Mouse (Mus musculus) kidney, adult 18-20 months (tissue): ENCODE results near the gene Adamts20.

Source experiments
- DNase-seq: peaks from one replicate; pipeline ENCODE4 v3.0.0; 2021

Adamts20 gene

DNA sequence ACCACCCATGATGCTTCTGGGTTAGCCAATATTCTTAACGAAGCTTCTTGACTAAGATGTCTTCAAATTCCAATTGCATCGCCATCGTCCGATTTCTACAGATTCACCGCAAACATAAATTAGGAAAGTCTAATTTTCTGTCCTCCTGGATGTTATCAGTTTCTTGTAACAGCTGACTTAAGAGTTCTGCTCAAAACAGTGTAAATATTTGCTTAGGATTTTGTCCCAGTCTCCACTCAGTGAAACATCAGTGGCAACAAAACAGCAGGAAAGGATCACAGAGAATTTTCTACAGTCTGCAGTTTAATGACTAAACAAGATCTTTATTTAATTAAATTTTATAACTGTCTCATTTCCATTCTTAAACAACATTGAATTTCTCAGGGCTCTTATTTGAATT is 218.5 kb downstream of the Adamts20 start:
- DNase-seq, result no peak

DNA sequence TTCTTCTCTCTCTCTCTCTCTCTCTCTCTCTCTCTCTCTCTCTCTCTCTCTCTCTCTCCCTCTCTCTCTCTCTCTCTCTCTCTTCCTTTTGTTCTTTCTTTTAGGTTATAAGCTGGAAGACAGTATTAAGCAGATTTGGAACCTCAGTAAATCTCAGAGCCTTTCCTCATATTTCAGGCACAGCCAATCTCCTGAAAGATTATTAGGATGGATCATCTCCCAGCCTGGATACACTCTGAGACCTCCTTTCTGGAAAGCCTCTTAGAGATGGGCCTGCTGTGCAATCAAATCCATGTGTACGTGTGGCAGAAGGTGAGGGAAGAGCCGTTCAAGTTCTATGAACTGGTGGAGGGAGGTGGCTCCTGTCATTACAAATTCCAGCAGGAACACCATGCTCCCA is 220.9 kb downstream of the Adamts20 start:
- DNase-seq, result no peak

DNA sequence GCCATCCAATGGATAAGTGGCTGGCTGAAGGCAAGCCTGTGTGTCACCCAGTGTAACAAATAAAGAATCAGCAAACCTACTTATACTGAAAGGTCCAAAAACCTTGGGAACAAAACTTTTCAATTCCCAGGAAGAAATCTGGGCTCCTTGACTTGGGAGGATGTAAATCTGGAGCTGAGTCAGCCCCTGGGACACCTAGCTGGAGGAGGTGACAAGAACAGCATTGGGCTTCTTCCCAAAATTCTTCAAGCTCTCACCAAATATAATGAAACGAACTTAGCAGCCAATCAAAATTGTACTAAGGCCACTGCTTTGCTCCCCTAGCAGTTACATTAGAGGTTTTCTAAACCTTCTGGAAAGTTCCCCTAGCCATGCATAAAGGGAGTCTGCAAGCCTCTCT is 223.1 kb downstream of the Adamts20 start:
- no peak for DNase-seq

DNA sequence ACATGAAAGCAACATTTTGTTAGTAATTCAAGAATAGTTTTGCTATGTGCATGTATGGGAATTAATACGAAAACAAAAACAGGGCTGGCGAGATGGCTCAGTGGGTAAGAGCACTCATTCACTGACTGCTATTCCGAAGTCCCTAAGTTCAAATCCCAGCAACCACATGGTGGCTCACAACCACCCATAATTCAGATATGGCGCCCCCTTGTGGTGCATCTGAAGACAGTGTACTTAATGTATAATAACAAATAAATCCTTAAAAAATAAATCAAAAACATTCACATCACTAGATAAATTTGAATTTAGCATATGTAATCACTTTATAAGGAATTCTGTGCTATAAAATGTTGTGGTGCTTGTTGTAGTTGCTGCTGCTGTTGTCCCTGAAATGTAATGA is 225.6 kb downstream of the Adamts20 start:
- DNase-seq, result no peak

DNA sequence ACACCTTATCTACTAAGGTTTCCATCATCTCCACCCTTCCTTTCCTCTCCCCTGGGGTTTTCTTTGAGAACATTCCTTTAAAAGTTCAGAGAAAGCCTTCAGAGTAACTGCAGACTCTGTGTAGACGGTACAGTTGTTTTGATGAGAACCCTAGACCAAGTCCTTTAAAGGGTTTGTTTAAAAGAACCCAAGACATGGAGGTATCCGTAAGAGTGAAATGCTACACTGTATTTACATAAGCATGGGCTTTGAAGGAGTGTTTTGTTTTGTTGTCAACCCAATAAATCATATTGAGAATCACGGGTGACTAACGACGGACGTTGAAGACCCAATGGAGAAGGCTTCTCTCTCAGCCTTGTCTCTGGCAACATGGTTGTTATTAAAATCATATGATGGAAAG is 226.1 kb downstream of the Adamts20 start:
- DNase-seq, result no peak

DNA sequence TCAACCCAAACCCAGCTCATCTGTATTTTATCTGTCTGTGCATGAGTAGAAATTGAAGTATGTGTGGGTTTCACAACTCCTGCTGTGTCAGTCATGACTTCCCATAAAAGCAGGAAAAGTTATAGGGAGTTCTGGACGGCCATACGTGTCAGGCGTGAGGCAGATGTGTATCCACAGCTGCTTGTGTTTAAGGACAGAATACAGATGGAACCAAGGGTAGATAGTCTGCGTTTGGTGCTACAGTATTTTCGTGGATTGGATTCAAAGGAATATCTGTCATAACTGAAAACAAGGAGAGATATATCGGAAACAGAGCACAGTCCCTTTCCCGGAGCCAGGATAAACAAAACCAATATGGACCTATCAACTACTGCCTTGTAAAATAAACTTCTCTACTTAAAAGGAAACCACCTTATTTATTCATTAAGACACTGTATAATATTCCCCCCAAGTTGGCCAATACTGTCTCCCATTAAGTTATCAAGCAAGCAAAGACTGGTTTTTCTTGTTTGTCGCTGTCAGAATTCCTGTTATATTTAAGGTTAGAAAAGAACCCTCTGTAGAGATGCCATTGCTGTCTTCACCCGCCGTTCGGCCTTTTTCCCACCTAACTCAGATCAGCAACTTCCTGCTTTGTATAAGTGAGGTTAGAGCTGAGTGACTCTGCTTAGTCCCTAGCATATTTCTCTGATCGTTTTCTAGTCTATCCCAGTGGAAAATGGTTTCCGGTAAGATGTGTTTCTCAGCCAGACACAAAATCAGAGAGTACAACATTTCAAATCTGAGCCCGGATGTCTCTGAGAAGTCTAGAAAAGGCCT is 227.0 kb downstream of the Adamts20 start:
- DNase-seq, result no peak

DNA sequence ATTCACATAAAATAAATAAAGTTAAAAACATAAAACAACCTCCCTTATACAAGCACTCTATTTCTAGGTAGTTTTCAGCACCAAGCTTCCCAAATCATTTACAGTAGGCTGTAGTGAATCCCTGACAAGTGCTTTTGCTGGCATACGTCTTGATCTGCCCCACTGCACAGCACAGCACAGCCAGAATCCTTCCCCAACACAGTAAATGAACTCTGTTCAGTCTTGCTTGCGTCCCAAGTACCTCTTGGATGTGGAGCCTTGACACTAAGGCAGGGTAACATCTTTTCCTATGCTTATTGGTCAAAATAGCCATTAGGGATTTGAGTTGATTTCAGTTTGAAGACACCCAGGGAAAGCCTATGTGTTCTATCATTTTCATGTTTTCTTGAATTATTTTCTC is 228.5 kb downstream of the Adamts20 start:
- DNase-seq, result no peak

DNA sequence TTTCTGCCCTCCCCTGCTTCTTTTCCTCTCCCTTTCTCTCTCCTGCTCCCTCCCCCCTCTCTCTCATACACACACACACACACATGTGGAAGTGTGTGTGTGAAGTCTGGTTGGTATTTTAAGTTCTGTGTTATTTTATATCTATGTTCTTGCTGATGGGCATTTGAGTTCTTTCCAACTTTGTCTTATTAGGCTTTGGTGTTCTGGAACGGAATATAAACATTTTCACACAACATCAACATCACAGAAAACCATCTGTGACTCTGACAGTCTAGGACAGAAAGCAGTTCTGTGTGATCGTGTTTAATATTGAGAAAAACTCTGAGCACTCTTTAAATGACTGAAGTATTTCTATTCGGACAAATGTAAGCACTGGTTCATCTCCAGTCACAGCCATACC is 229.1 kb downstream of the Adamts20 start:
- no peak for DNase-seq

DNA sequence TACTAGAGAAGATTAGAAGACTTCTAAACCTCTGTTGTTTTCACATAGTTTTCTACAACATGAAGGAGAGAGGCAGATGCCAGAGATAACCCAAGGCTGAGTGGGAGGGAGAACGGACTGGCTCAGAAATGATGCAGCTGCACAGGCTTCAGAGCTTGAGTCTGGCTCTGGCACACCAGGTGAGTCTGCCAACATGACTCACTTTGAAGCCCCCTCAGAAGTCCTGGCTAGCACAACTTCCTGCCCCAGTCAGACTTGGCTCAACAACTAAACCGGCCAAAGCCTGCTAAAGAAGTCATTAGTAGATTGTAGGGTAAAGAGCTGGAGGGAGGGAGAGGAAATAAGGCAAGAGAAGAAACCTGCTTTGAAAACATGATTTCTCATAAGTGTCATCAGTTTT is 230.0 kb downstream of the Adamts20 start:
- no peak for DNase-seq

DNA sequence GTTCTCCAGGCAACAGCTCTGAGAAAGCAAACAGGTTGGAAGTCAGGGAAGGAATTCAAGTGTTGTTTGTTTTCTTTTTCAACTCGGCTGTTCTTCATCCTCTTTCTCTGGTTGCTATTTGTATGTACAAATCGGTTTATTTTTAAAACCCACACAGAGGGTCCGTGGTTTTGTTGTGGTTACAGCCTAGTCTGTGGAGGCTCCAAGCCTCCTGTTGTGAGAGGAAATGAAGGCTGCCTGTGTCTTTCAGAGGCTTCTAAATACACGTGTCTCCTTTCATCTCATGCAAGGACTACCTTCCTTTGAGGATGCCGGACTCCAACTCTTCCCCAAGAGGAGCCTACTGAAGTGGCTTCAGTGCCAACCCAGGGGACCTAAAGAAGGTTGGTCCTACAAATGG is 234.0 kb downstream of the Adamts20 start:
- no peak for DNase-seq

DNA sequence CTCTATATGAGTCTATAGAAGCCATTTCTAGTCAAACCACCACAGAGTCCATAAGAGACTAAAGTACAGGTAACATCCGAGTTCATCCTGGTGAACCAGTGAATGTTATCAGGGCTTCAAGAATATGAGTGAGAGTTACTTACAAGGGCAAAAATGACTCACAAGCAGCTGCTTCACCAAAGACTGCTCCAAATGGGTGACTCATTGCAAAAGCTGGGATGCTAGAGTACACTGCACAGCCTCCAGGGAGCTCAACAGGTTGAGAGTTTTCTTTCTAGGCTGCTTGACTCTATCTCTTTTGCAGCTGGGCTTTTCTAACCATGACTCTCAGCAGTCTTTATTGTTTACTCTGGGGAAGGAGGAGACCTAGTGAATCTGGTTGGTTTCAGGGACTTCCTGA is 237.8 kb downstream of the Adamts20 start:
- DNase-seq, result no peak

DNA sequence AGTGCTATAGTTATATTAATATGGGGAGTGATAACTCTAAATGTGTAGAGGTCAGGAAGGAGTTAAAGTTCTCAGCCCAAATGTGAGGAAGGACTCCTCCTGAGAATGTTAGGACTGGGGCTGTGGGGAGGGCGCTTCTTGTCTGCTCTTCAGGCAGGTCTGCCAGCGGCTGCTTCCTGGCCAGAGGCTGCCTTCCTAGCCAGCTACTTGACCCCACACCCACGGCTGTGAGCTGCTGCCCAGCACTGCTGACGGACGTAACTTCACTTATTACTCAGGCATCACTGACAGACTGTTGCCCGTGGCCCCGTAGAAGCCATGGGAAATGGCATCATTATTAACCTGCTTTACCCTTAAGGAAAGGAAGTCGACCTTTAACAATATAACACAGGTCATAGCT is 242.1 kb downstream of the Adamts20 start:
- no peak for DNase-seq

DNA sequence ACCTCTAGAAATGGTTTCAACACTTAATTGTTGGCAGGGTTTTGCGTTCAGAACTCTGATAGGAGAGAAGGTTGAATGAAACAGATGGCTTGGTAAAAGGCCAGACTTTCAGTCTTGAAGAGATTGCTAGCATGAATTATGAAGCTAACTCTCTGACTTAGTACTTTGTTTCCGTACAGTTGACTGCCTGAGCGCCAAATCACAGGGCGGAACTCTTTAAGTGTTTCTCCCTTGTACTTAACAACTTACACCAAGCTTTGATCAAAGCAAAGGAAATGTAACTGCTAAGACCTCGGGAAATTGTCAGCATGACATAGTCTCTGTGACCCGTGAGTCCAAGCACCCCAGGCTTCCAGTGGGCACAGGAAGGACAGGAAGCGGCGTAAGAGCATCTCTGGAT is 244.5 kb downstream of the Adamts20 start:
- no peak for DNase-seq
